Mouse (Mus musculus): ENCODE data around the gene Tnfrsf9. TPM values are rescaled to one million over a fixed set of nuclear protein-coding genes. Genes with fewer than 3 reads are reported as not detected.

Tnfrsf9 gene
- total and polyA plus RNA-seq, 3 experiments = 0.14 TPM; not detected in 2

DNA sequence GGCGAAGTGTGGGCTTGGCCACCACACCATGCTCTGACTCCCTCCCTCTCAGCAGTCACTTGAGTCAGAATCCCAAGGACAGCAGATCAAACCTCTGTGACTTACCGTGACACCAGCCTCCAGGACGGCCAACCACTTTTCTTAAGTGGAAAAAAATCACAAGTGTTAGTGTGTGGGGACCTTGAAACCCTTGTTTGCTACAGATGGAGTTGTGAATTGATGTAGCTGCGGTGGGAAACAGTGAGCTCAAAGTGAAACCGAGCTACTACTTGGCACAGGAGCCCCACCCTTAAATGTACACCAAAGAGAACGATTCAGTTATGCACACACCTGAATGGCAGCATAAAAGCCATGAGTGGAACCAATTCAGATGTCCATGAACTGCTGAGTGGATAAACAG, 10.6 kb downstream of the Tnfrsf9 start:
- H3K36me3 ChIP-seq (ENCODE audit: control insufficient read depth in 1 of 2, insufficient read depth in 2 of 2, low read length in 2 of 2) = no peaks in the 10 kb centered on the region
- TF ChIP-seq MAX (IDR thresholded peaks at IDR 0.05; ENCODE audit: low read length) (no peak), RCOR1 (IDR thresholded peaks at IDR 0.05; ENCODE audit: low read depth, low read length) (no peak), NELFE (IDR thresholded peaks at IDR 0.05; ENCODE audit: low read depth, low read length) (no peak), SIN3A (IDR thresholded peaks at IDR 0.05; ENCODE audit: low read length) (no peak), MAZ (IDR thresholded peaks at IDR 0.05; ENCODE audit: low read depth, low read length) (no peak)
- no peaks in the 10 kb centered on the region for H3K9me3 ChIP-seq (replicated peaks; ENCODE audit: insufficient read depth, low read length)
- DNase-seq (ENCODE audit: low read depth, low spot score) = peak; percentile 25
- no peak overlapping the region for H3K27ac ChIP-seq (ENCODE audit: control insufficient read depth, low read depth, low read length)
- H3K4me3 ChIP-seq (ENCODE audit: control insufficient read depth in 1 of 2, insufficient read depth in 1 of 2, low read depth in 2 of 2, low read length in 2 of 2) = peak overlapping the region; percentile 62 to 72
- peaks cover 2 to 10% of the 10 kb centered on the region in 2 experiments for H3K4me1 ChIP-seq (ENCODE audit: control insufficient read depth in 1 of 2, insufficient read depth in 2 of 2, low read length in 2 of 2)
- H3K9ac ChIP-seq (ENCODE audit: control insufficient read depth, low read depth, low read length, poor library complexity, severe bottlenecking) = peak overlapping the region; percentile 47
- peaks cover 6 to 11% of the 10 kb centered on the region in 2 experiments for H3K27me3 ChIP-seq (ENCODE audit: control insufficient read depth in 1 of 2, insufficient read depth in 2 of 2, low read length in 2 of 2)
- no peaks in the 10 kb centered on the region for H3K79me2 ChIP-seq (ENCODE audit: control insufficient read depth, insufficient read depth, low read length, poor library complexity)

DNA sequence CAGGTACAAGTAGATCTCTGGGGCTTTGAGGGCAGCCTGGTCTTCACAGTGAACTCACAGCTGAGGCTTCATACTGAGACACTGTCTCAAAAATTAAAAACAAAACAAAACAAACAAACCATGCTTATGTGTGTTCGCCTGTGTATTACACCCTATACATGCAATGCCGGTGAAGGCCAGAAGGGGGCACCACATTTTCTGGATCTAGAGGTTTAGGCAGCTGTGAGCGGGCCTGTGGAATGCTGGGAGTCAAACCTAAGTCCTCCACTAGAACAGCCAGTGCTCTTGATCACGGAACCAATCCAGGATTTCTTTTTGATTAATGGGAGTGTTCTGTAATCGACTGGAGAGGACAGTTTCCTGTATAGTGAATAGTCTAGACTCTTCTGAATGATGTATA, 11.6 kb downstream of the Tnfrsf9 start:
- Histone ChIP-seq H3K27ac (ENCODE audit: control insufficient read depth, low read depth, low read length) (no peak overlapping the region), H3K79me2 (ENCODE audit: control insufficient read depth, insufficient read depth, low read length, poor library complexity) (no peaks in the 10 kb centered on the region), H3K9me3 (replicated peaks; ENCODE audit: insufficient read depth, low read length) (no peaks in the 10 kb centered on the region), H3K27me3 (ENCODE audit: control insufficient read depth in 1 of 2, insufficient read depth in 2 of 2, low read length in 2 of 2) (peaks cover 10 to 12% of the 10 kb centered on the region in 2 experiments), H3K4me3 (ENCODE audit: control insufficient read depth in 1 of 2, insufficient read depth in 1 of 2, low read depth in 2 of 2, low read length in 2 of 2) (no peak overlapping the region; a peak in 1 of 4 replicates), H3K4me1 (ENCODE audit: control insufficient read depth in 1 of 2, insufficient read depth in 2 of 2, low read length in 2 of 2) (peaks cover 2 to 10% of the 10 kb centered on the region in 2 experiments), H3K36me3 (ENCODE audit: control insufficient read depth in 1 of 2, insufficient read depth in 2 of 2, low read length in 2 of 2) (no peaks in the 10 kb centered on the region), H3K9ac (ENCODE audit: control insufficient read depth, low read depth, low read length, poor library complexity, severe bottlenecking) (no peak overlapping the region)
- TF ChIP-seq MEF2A (IDR thresholded peaks at IDR 0.05; ENCODE audit: extremely low read depth, insufficient replicate concordance, low read depth, low read length, poor library complexity, severe bottlenecking) = no peak
- TF ChIP-seq CTCF (IDR thresholded peaks at IDR 0.05 in 2 of 3, conservative IDR thresholded peaks at IDR 0.05 in 1 of 3; ENCODE audit: control insufficient read depth in 1 of 3, insufficient read depth in 1 of 3, low read depth in 2 of 3, low read length in 3 of 3, poor library complexity in 1 of 3, severe bottlenecking in 1 of 3) = peak; percentile 54 to 84 (median 72)
- TF ChIP-seq SMC3 (IDR thresholded peaks at IDR 0.05; ENCODE audit: low read depth, low read length) = peak; percentile 28; the same call in 1 of the 2 replicates
- DNase-seq (ENCODE audit: low read depth, low spot score) = peak; percentile 77

DNA sequence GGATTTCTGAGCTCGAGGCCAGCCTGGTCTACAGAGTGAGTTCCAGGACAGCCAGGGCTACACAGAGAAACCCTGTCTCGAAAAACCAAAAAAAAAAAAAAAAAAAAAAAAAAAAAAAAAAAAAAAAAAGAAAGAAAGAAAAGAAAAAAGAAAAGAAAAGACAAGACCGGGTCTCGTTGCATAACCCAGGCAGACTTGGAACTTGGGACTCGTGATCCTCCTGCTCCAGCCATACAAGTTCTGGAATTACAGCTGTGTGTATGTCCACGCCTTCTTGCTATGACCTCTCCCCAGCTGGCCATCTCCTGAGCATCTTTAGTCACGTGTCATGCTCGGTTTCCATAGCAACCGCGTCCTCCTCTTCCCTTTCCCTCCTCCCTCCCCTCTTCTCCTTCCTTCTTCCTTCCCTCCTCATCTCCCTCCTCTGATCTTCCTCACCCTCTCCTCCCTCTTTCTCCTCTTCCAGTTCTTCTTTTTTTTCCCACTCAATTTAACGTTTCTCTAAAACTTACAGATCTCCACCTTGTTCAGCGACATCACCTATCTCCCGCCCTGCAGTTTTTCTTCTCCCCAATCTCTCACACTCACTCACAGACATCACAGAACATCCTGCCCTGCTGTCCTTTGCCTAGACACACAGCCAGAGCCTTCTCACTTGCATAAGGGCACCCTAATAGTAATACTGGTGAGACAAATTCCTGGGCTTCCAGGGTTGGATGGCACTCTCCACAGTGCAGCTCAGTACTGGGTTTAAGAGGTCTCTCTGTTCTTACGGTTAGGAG, 12.8 kb downstream of the Tnfrsf9 start:
- DNase-seq (ENCODE audit: low read depth, low spot score) = no peak
- H3K4me3 ChIP-seq (ENCODE audit: control insufficient read depth in 1 of 2, insufficient read depth in 1 of 2, low read depth in 2 of 2, low read length in 2 of 2) = no peak overlapping the region

More for the DNA sequence above, 12.8 kb downstream of the Tnfrsf9 start:
- no peak for TF ChIP-seq ZNF384 (IDR thresholded peaks at IDR 0.05; ENCODE audit: low read depth, low read length)
- peak; percentile 29; the same call in 1 of the 2 replicates for TF ChIP-seq USF1 (IDR thresholded peaks at IDR 0.05; ENCODE audit: low read depth, low read length)
- no peaks in the 10 kb centered on the region for H3K79me2 ChIP-seq (ENCODE audit: control insufficient read depth, insufficient read depth, low read length, poor library complexity)
- peaks cover 10 to 13% of the 10 kb centered on the region in 2 experiments for H3K27me3 ChIP-seq (ENCODE audit: control insufficient read depth in 1 of 2, insufficient read depth in 2 of 2, low read length in 2 of 2)
- no peaks in the 10 kb centered on the region for H3K36me3 ChIP-seq (ENCODE audit: control insufficient read depth in 1 of 2, insufficient read depth in 2 of 2, low read length in 2 of 2)
- no peak overlapping the region for H3K9ac ChIP-seq (ENCODE audit: control insufficient read depth, low read depth, low read length, poor library complexity, severe bottlenecking)
- no peak overlapping the region for H3K27ac ChIP-seq (ENCODE audit: control insufficient read depth, low read depth, low read length)
- H3K9me3 ChIP-seq (replicated peaks; ENCODE audit: insufficient read depth, low read length) = no peaks in the 10 kb centered on the region
- peaks cover 2 to 10% of the 10 kb centered on the region in 2 experiments for H3K4me1 ChIP-seq (ENCODE audit: control insufficient read depth in 1 of 2, insufficient read depth in 2 of 2, low read length in 2 of 2)
